Mouse (Mus musculus): ENCODE measurements around the gene Syk.

- TF ChIP-seq CTCF (IDR thresholded peaks at IDR 0.05; ENCODE audit: low read depth, low read length) (peak; percentile 52), EP300 (IDR thresholded peaks at IDR 0.05; ENCODE audit: insufficient read depth, low read depth, low read length) (no peak)
Measured at GRCm38 (mm10) chr13:52628602-52629001, 45.6 kb downstream of the Syk start.

Measured in ES-Bruce4 (cell line).